Mouse (Mus musculus) right cerebral cortex, postnatal 25 days (tissue): ENCODE measurements at regions not wholly inside any gene's neighbourhood (a gene's known extent, or its start where the extent isn't known, plus 50 kb on each side); places are given as distances from the start of the nearest gene placed in this dataset.

Experiments
- DNase-seq: peaks from one replicate; pipeline ENCODE4 v3.0.0; 2022

- no peak for DNase-seq
Observed at GRCm38 (mm10) chr12:71483536-71484165, 174.0 kb downstream of the Dact1 start.

- DNase-seq: no peak
Observed at GRCm38 (mm10) chr12:71484286-71484685, 174.6 kb downstream of the Dact1 start.

- no peak for DNase-seq
Observed at GRCm38 (mm10) chr12:71486078-71486477, 176.4 kb downstream of the Dact1 start.

- DNase-seq: peak; percentile 16
Observed at GRCm38 (mm10) chr12:71487591-71488435, 178.1 kb downstream of the Dact1 start.

- DNase-seq: no peak
Observed at GRCm38 (mm10) chr12:71489295-71489694, 179.6 kb downstream of the Dact1 start.

GRCm38 (mm10) chr12:71494803-71495293 is 185.2 kb downstream of the Dact1 start:
- no peak for DNase-seq

GRCm38 (mm10) chr12:71498246-71499029 is 188.8 kb downstream of the Dact1 start:
- no peak for DNase-seq

- no peak for DNase-seq
Observed at GRCm38 (mm10) chr12:71501299-71501810, 191.7 kb downstream of the Dact1 start.

- DNase-seq: no peak
Observed at GRCm38 (mm10) chr12:71503265-71503664, 193.6 kb downstream of the Dact1 start.

- DNase-seq: no peak
Observed at GRCm38 (mm10) chr12:71506206-71506605, 196.5 kb downstream of the Dact1 start.

- DNase-seq: no peak
Observed at GRCm38 (mm10) chr12:71506716-71507115, 197.0 kb downstream of the Dact1 start.

- no peak for DNase-seq
Observed at GRCm38 (mm10) chr12:71512915-71513612, 203.4 kb downstream of the Dact1 start.

GRCm38 (mm10) chr12:71519520-71519919 is 209.8 kb downstream of the Dact1 start:
- no peak for DNase-seq

- no peak for DNase-seq
Observed at GRCm38 (mm10) chr12:71521936-71522335, 212.3 kb downstream of the Dact1 start.

GRCm38 (mm10) chr12:71522451-71522850 is 212.8 kb downstream of the Dact1 start:
- no peak for DNase-seq

GRCm38 (mm10) chr12:71524156-71524555 is 214.5 kb downstream of the Dact1 start:
- DNase-seq: no peak

- DNase-seq: no peak
Observed at GRCm38 (mm10) chr12:71525255-71525927, 215.7 kb downstream of the Dact1 start.

- no peak for DNase-seq
Observed at GRCm38 (mm10) chr12:71526623-71527022, 216.9 kb downstream of the Dact1 start.

- DNase-seq: no peak
Observed at GRCm38 (mm10) chr12:71532161-71532560, 222.5 kb downstream of the Dact1 start.

GRCm38 (mm10) chr12:71532708-71533450 is 223.2 kb downstream of the Dact1 start:
- no peak for DNase-seq

- no peak for DNase-seq
Observed at GRCm38 (mm10) chr12:71533701-71534100, 224.0 kb downstream of the Dact1 start.
